Mouse (Mus musculus): Measurements from ENCODE around the gene Itpkc. TPM values are rescaled to one million over a fixed set of nuclear protein-coding genes. Genes with fewer than 3 reads are reported as not detected.

The Itpkc gene
- 6.6 and 7.2 TPM in 2 replicates for polyA plus RNA-seq (2015; fragmentation: Nextera tagmentation; extraction: Ambion mirVana)

DNA sequence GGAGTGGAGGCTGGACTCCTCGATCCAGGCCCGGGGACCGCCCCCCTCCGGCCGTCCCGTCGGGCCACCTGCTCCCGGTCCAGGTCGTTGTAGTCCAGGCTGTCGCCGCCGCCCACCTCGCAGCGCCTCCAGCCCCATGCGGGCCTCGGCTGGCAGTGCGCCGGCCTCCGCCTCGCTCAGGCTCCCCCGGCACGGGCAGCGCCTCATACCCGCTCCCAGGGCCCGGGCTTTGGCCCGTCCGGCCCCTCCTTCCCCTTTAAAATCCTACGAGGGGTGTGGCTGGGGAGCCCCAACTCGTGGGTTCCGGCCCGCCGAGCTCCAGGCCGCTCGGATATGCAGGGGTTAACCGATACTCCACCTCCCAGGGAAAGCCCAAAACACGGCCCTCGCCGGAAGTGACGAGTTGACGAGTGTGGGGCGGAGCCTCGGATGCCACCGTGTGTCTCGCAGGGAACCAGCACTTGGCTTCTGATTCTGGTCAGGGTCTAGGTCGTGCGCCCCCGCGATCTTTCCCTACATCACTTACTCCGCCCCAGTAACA lies at the start of gene Itpkc:
Gene Itpkc, minus strand, starts transcription at position 381 of the 541 bp plus-strand sequence.
- peak within 1 kb of the TSS; percentile 93 for H3K4me2 ChIP-seq (replicated peaks)
- no peaks in the 10 kb centered on the region; the same call in 1 of the 2 replicates for H3K36me3 ChIP-seq
- peak within 1 kb of the TSS; percentile 87 for H3K4me3 ChIP-seq
- peaks cover 48% of the 10 kb centered on the region for H3K4me1 ChIP-seq
- WGBS: under 1% methylated on average over 49 of the region's 49 CpGs
- H3K27ac ChIP-seq: peak within 1 kb of the TSS; percentile 87
- peak; percentile 82 for ATAC-seq (ENCODE audit: low FRiP score, low read depth)
- H3K27me3 ChIP-seq: no peaks in the 10 kb centered on the region
- peak within 1 kb of the TSS; percentile 89 for H3K9ac ChIP-seq
- H3K9me3 ChIP-seq: no peaks in the 10 kb centered on the region

DNA sequence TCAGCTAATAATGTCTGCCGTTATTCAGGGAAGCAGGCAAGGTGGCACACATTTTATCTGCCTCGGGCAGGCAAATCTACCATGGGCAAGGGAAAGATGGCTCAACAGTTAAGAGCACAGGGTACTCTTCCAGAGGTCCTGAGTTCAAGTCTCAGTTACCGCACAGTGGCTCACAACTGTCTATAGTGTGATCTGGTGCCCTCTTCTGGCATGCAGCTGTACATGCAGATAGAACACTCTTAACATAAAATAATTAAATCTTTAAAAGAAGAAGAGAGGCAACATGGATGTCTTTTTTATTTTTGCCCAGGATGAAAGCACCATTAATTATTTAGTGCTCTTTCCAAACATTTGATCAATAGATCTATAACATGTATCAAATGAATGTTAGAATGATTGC lies 48.7 kb upstream of the Itpkc start:
- no peaks in the 10 kb centered on the region for H3K27me3 ChIP-seq
- no peak for ATAC-seq (ENCODE audit: low FRiP score, low read depth)
- H3K4me3 ChIP-seq: no peak overlapping the region
- H3K9me3 ChIP-seq: no peaks in the 10 kb centered on the region
- H3K9ac ChIP-seq: no peak overlapping the region
- 94% methylated on average over 3 of the region's 3 CpGs for WGBS
- H3K4me2 ChIP-seq (replicated peaks): no peak overlapping the region
- H3K27ac ChIP-seq: no peak overlapping the region
- no peaks in the 10 kb centered on the region for H3K4me1 ChIP-seq
- H3K36me3 ChIP-seq: peaks cover 92% of the 10 kb centered on the region

DNA sequence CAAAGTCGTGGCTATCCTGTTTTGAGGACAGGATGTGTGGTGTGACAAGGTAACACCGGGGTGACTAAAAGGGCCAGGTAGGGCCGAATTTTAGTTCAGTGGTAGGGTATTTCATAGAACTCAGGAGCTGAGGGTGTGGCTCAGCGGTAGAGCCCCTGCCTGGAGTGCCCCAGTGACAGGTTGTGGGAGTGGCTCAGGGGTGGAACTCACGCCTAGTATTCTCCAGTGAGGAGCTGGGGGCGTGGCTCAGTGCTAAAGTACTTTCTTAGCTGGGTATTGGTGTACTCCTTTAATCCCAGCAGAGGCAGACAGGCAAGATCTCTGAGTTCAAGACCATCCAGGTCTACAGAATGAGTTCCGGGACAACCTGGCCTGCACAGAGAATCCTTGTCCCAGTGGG lies 47.6 kb upstream of the Itpkc start:
- no peaks in the 10 kb centered on the region for H3K4me1 ChIP-seq

DNA sequence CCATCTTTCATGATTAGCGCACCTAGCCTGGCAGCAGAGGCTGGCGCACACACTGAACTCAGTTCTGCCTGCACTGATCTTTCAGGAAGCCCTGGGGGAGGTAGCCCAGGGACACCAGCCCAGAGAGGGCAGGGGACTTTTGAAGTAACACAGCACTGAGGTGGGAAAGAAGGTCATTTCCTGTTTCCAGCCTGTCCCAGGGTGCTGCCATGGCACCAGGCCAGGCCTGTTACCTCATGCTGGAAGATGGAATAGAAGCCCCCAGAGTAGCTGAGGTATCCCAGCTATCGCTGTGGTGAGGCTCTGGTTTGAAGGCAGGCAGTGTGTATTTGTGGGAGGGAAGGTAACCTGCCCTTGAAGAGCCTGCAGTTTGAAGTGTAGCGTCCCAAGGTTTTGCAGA lies 46.5 kb upstream of the Itpkc start:
- no peak overlapping the region for H3K9ac ChIP-seq
- peaks cover 93% of the 10 kb centered on the region for H3K36me3 ChIP-seq
- ATAC-seq (ENCODE audit: low FRiP score, low read depth): no peak
- no peak overlapping the region for H3K27ac ChIP-seq
- no peaks in the 10 kb centered on the region for H3K27me3 ChIP-seq
- no peak overlapping the region for H3K4me2 ChIP-seq (replicated peaks)
- 86% methylated on average over 4 of the region's 4 CpGs for WGBS
- H3K4me1 ChIP-seq: no peaks in the 10 kb centered on the region
- H3K9me3 ChIP-seq: no peaks in the 10 kb centered on the region
- H3K4me3 ChIP-seq: no peak overlapping the region

More for the DNA sequence above, 47.6 kb upstream of the Itpkc start:
- 57% methylated on average over 7 of the region's 7 CpGs for WGBS
- ATAC-seq (ENCODE audit: low FRiP score, low read depth): no peak
- Histone ChIP-seq H3K27me3 (no peaks in the 10 kb centered on the region), H3K9me3 (no peaks in the 10 kb centered on the region), H3K4me3 (no peak overlapping the region), H3K27ac (no peak overlapping the region), H3K9ac (no peak overlapping the region), H3K36me3 (peaks cover 92% of the 10 kb centered on the region), H3K4me2 (replicated peaks) (no peak overlapping the region)

DNA sequence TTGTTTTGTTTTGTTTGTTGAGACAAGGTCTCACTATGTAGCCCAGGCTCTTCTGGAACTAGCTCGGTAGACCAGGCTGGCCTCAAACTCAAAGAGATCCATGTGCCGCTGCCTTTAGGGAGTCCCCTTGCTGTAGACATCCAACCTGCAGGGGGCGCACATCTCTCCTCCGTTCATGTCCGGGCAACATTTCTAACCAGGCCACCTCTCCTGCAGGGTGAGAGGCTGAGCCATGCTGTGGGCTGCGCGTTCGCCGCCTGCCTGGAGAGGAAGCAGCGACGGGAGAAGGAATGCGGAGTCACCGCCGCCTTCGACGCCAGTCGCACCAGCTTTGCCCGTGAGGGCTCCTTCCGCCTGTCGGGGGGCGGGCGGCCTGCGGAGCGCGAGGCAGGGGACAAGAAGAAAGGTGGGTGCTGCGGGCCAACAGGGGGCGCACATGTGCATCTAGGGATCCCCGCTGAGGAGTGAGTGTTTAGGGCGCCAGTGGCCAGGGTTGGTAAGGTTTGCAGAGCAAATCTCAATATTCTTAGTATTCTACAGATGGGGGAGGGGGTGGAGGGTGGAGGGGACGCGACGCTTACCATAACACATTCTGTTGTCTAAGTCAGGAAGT lies 45.4 kb upstream of the Itpkc start:
- no peak for ATAC-seq (ENCODE audit: low FRiP score, low read depth)
- peaks cover 93% of the 10 kb centered on the region for H3K36me3 ChIP-seq
- 0 out of 2 replicates have a peak overlapping the region, but pooled peaks have one; percentile 14 for H3K4me2 ChIP-seq (replicated peaks)

DNA sequence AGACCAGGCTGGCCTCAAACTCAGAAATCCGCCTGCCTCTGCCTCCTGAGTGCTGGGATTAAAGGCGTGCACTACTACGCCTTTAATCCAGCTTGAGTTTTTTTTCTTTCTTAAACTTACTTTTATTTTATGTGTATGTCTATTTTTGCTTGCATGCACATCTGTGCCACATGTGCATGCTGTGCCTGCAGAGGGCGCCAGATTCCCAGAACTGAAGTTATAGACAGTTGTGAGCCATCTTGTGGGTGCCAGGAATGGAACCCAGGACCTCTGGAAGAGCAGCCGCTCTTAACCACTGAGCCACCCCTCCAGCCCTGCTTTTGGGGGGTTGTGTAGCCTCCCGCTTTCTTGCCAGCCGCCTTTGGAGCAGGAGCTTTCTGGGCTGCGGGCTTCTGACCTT lies 43.0 kb upstream of the Itpkc start:
- Histone ChIP-seq H3K36me3 (peaks cover 93% of the 10 kb centered on the region), H3K4me3 (no peak overlapping the region), H3K4me2 (replicated peaks) (no peak overlapping the region), H3K27ac (no peak overlapping the region), H3K9me3 (no peaks in the 10 kb centered on the region), H3K4me1 (no peaks in the 10 kb centered on the region), H3K9ac (no peak overlapping the region), H3K27me3 (no peaks in the 10 kb centered on the region)
- ATAC-seq (ENCODE audit: low FRiP score, low read depth): no peak
- WGBS: 85% methylated on average over 8 of the region's 8 CpGs

More for the DNA sequence above, 45.4 kb upstream of the Itpkc start:
- H3K4me1 ChIP-seq: no peaks in the 10 kb centered on the region
- H3K4me3 ChIP-seq: no peak overlapping the region
- no peaks in the 10 kb centered on the region for H3K27me3 ChIP-seq
- H3K9ac ChIP-seq: no peak overlapping the region
- WGBS: 47% methylated on average over 32 of the region's 32 CpGs
- H3K9me3 ChIP-seq: no peaks in the 10 kb centered on the region
- no peak overlapping the region for H3K27ac ChIP-seq

DNA sequence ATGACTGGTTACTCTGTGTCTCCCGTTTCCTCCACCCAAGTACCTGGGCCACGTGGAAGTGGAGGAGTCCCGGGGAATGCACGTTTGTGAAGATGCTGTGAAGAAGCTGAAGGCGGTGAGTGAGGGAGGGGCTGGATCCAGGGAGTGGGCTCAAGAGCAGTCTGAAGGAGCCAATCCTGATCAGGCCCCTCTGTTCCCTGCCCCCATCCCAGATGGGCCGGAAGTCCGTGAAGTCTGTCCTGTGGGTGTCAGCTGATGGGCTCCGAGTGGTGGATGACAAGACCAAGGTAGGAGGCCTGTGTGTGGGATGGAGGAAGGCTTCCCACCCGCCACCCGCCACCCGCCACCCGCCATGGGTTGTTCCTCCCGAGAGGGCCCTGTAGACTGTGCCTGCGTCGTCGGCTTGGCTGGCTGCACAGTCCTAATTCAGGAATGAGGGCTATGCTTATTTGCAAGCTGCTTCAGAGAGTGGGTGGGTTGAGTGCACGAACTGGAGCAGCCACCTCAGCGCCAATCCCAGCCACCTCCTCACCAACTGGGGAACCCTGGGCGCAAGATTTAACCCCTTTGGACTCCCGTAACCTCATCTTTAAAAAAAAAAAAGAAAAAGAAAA lies 38.2 kb upstream of the Itpkc start:
- Histone ChIP-seq H3K9me3 (no peaks in the 10 kb centered on the region), H3K4me1 (no peaks in the 10 kb centered on the region), H3K4me3 (no peak overlapping the region), H3K4me2 (replicated peaks) (no peak overlapping the region), H3K27ac (no peak overlapping the region), H3K36me3 (peaks cover 100% of the 10 kb centered on the region), H3K27me3 (no peaks in the 10 kb centered on the region), H3K9ac (no peak overlapping the region)
- no peak for ATAC-seq (ENCODE audit: low FRiP score, low read depth)
- 60% methylated on average over 20 of the region's 20 CpGs for WGBS

DNA sequence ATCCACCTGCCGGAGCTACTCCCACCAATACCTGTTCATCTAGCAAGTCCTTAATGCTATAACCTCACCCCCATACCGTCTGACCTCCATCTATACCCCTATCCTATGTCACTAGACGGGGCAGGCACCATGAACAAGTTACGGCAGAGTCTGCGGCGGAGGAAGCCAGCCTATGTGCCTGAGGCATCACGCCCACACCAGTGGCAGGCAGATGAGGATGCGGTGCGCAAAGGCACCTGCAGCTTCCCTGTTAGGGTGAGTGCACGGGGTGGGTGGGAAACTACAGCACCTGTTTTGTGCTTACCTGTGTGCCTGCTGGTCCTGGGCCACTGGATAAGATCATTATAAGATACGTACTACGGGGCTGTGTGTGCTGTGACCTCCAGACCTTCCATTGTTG lies 36.3 kb upstream of the Itpkc start:
- Histone ChIP-seq H3K4me3 (no peak overlapping the region), H3K27me3 (no peaks in the 10 kb centered on the region), H3K9ac (no peak overlapping the region), H3K9me3 (no peaks in the 10 kb centered on the region), H3K4me2 (replicated peaks) (no peak overlapping the region), H3K27ac (no peak overlapping the region), H3K36me3 (peaks cover 85% of the 10 kb centered on the region), H3K4me1 (peaks cover 18% of the 10 kb centered on the region)
- WGBS: 86% methylated on average over 12 of the region's 12 CpGs
- ATAC-seq (ENCODE audit: low FRiP score, low read depth): no peak

DNA sequence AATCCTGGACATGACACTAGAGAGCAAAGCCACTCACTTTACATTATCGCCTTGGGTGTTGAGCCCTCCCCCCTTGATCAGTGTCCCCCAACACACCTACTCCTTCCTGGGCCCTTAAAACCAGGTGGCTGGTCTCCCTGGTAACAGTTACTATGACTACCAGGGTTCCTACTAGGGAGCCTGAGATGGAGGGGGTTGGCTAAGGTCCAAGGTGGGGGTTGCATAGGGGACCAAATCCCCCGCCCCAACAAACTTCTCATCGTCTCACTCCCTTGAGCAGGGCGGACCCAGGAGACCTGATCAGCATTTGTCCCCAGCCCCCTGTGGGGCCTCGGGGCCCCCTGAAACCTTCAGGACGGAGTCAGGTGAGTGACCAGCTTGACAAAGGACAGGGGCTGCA lies 33.4 kb upstream of the Itpkc start:
- Histone ChIP-seq H3K27me3 (no peaks in the 10 kb centered on the region), H3K27ac (no peak overlapping the region), H3K9me3 (no peaks in the 10 kb centered on the region), H3K9ac (no peak overlapping the region), H3K4me1 (peaks cover 36% of the 10 kb centered on the region), H3K36me3 (peaks cover 56% of the 10 kb centered on the region), H3K4me2 (replicated peaks) (no peak overlapping the region; the same call in 1 of the 2 replicates), H3K4me3 (no peak overlapping the region)
- no peak for ATAC-seq (ENCODE audit: low FRiP score, low read depth)
- WGBS: 88% methylated on average over 6 of the region's 6 CpGs

DNA sequence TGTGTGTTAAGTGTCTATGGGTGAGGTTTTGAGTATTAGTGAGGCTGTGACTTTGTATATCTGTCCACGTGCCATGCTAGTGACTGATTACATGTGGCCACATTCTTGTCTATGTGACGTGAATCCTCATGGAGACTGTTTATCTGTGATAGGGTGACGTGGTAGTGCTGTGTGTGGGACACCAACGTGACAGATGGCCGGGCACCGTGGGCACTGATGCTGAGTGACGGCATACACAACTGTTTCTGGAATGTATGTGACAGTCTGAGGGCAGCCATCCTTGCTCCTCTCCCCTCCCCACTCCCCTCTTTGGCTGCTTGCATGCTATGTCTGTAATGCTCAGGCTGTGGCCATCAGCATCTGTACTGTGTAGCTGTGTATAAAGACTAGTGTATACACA lies 32.4 kb upstream of the Itpkc start:
- Histone ChIP-seq H3K27me3 (no peaks in the 10 kb centered on the region), H3K9ac (peak overlapping the region; percentile 86; the same call in 1 of the 2 replicates), H3K4me3 (peak overlapping the region; percentile 80; the same call in 1 of the 2 replicates), H3K9me3 (no peaks in the 10 kb centered on the region), H3K36me3 (peaks cover 46% of the 10 kb centered on the region), H3K27ac (no peak overlapping the region), H3K4me1 (peaks cover 40% of the 10 kb centered on the region), H3K4me2 (replicated peaks) (peak overlapping the region; percentile 89; the same call in 1 of the 2 replicates)
- 84% methylated on average over 7 of the region's 7 CpGs for WGBS
- ATAC-seq (ENCODE audit: low FRiP score, low read depth): no peak

DNA sequence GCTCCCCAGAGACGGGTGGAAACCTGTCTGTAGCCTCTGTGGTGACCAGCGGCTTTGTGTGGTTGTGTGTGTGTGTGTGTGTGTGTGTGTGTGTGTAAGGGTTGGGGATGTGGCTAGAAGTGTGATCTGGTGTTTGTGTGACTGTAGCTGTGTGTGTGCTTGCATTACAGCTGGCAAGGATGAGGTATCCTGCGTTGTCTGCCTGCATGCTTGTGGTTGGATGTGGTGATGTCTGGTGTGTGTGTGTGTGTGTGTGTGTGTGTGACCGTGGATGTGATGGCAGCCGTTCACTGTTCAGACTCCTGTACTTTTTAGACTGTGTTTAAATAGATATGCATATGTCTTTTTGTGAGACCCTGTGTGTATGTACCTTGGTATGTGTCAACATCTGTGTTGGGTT lies 31.3 kb upstream of the Itpkc start:
- Histone ChIP-seq H3K4me3 (peak overlapping the region; percentile 80), H3K27ac (peak overlapping the region; percentile 85; the same call in 1 of the 2 replicates), H3K4me1 (peaks cover 40% of the 10 kb centered on the region), H3K4me2 (replicated peaks) (peak overlapping the region; percentile 89), H3K9me3 (no peaks in the 10 kb centered on the region), H3K36me3 (peaks cover 35% of the 10 kb centered on the region), H3K27me3 (no peaks in the 10 kb centered on the region), H3K9ac (peak overlapping the region; percentile 86)
- ATAC-seq (ENCODE audit: low FRiP score, low read depth): no peak
- WGBS: 37% methylated on average over 5 of the region's 5 CpGs

DNA sequence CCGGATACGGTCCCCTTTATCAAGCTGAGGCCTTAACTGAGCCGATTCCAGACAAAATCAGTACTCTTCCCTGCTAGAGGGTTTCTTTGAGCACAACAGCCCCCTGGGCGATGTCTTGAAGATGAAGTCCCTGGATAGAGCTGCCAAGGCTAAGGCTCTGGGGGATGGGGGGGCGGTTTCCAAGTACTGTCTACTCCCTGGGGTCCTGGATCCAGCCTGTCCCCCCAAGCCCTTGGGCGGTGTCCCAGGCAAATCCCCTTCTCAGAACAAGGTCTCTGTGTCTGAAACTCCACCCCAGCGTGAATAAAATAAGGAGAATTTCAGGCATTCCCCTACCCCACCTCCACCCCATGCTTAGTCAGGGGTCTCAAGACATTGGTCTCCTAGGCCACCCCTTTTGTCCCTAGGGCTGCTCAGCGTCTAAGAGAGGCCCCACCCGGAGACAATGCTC lies 30.8 kb upstream of the Itpkc start:
- peak overlapping the region; percentile 85 for H3K27ac ChIP-seq
- WGBS: 5% methylated on average over 9 of the region's 9 CpGs
- H3K27me3 ChIP-seq: no peaks in the 10 kb centered on the region
- peak overlapping the region; percentile 86 for H3K9ac ChIP-seq
- no peaks in the 10 kb centered on the region for H3K9me3 ChIP-seq
- peak overlapping the region; percentile 89 for H3K4me2 ChIP-seq (replicated peaks)
- peaks cover 40% of the 10 kb centered on the region for H3K4me1 ChIP-seq
- peak overlapping the region; percentile 80 for H3K4me3 ChIP-seq
- peaks cover 34% of the 10 kb centered on the region for H3K36me3 ChIP-seq
- 0 out of 2 replicates have a peak, but pooled peaks have one; percentile 10 for ATAC-seq (ENCODE audit: low FRiP score, low read depth)
